Mouse (Mus musculus): ENCODE results near the gene Krt5. TPM values are rescaled to one million over a fixed set of nuclear protein-coding genes. Genes with fewer than 3 reads are reported as not detected.
"Not testable (repeated sequence)": the region's sequence is repeated elsewhere in the genome, so short reads cannot be mapped to it uniquely, and the experiment has no call there.

Gene Krt5
- polyA plus RNA-seq, 1 experiment from 2014 or later = 2.8 TPM

DNA sequence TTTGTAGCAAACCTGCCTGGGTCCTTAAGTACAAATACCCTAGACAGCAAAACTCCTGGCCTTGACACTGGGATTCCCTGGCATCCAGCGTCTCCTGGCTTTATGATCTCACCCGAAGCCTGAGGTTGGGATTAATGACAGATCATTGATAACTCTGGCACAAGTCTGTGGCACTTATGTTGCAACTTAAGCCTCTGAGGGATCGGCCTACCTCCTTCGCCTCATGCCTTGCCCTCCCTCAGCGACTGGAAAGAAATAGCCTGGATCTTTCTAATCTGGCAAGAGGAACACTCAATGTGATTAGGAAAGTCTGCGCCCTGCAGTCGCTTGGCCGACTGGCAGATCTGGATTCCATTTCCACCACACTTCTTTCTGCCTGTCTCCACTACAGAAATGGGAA lies 12.8 kb downstream of the Krt5 start:
- H3K4me3 ChIP-seq = no peak overlapping the region
- H3K27ac ChIP-seq = no peak overlapping the region
- ATAC-seq (replicated peaks; ENCODE audit: insufficient number of reproducible peaks, insufficient read depth, low FRiP score, low read depth) = no peak
- H3K9ac ChIP-seq = no peak overlapping the region
- no peak overlapping the region for H3K4me2 ChIP-seq
- H3K4me1 ChIP-seq (replicated peaks) = no peaks in the 10 kb centered on the region
- H3K9me3 ChIP-seq (replicated peaks) = no peaks in the 10 kb centered on the region
- WGBS = 58% methylated on average over 8 of the region's 8 CpGs
- 0 out of 2 replicates have a peak, but pooled peaks cover 9% of the 10 kb centered on the region for H3K27me3 ChIP-seq
- H3K36me3 ChIP-seq = no peaks in the 10 kb centered on the region

DNA sequence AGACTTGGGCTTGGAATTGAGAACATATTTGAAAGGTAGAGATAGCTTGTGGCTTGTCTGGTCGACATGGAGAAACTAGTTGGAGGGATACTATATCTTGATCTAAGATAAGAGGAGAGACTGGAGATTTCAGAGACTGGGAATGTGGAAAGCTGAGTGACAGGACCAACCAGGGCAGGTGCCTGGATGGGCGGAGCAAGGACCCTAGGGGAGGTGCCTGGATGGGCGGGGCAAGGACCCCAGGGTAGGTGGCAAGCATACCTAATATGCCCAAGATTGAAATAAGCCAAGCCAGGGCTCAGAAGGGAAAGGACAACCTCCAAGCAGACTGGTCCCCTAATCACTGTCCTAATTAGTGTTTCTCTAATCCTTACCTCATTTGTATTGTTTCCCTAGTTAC lies 13.5 kb downstream of the Krt5 start:
- no peak for ATAC-seq (replicated peaks; ENCODE audit: insufficient number of reproducible peaks, insufficient read depth, low FRiP score, low read depth)
- no peak overlapping the region for H3K27ac ChIP-seq
- peaks cover 11% of the 10 kb centered on the region; the same call in 1 of the 2 replicates for H3K27me3 ChIP-seq
- no peak overlapping the region for H3K9ac ChIP-seq
- no peaks in the 10 kb centered on the region for H3K36me3 ChIP-seq
- 31% methylated on average over 3 of the region's 3 CpGs for WGBS
- H3K9me3 ChIP-seq (replicated peaks) = no peaks in the 10 kb centered on the region
- no peak overlapping the region for H3K4me3 ChIP-seq
- no peaks in the 10 kb centered on the region for H3K4me1 ChIP-seq (replicated peaks)
- no peak overlapping the region for H3K4me2 ChIP-seq

DNA sequence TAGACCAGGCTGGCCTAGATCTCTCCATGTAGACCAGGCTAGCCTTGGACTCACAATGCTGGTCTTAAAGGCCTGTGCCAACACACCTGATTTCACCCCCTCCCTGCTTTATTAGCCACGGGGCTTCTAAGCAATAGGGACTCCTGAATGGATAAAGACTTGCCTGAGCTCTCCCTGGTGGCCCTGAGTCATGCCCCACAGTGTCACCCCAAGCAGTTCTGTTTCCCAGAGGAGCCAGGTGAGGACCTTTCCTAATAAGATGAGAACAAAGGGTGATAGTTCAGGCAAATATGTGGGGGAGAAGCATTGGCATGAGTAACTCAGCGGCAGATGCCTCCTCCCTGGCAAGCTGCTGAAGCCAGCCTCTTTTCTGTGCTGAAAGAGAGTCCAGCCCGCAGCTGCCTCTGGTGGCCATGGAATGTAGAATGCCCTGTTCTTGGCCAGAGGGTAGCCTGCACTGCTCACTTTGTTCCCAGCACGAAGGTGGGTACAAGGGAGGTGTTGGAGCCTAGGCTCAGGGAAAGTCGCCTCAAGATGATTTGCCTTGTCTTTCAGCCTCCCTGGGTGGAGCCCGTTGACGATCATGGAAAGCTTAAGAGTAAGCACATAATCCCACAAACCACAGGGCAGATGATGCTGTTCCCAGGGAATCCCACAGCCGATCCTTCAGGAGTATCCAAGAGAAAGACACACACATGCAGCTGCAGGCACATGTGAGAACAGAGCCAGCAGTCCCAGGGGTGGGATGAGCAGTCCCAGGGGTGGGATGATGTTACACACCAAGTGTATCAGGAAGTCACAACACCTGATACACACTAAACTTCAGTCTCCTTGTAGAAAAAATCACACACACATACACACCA lies 15.1 kb downstream of the Krt5 start:
- Histone ChIP-seq H3K27ac (no peak overlapping the region), H3K9me3 (replicated peaks) (no peaks in the 10 kb centered on the region), H3K4me1 (replicated peaks) (no peaks in the 10 kb centered on the region), H3K9ac (no peak overlapping the region), H3K36me3 (no peaks in the 10 kb centered on the region), H3K4me2 (no peak overlapping the region), H3K4me3 (no peak overlapping the region), H3K27me3 (peaks cover 11% of the 10 kb centered on the region; the same call in 1 of the 2 replicates)
- WGBS = 67% methylated on average over 8 of the region's 8 CpGs
- no peak for ATAC-seq (replicated peaks; ENCODE audit: insufficient number of reproducible peaks, insufficient read depth, low FRiP score, low read depth)

DNA sequence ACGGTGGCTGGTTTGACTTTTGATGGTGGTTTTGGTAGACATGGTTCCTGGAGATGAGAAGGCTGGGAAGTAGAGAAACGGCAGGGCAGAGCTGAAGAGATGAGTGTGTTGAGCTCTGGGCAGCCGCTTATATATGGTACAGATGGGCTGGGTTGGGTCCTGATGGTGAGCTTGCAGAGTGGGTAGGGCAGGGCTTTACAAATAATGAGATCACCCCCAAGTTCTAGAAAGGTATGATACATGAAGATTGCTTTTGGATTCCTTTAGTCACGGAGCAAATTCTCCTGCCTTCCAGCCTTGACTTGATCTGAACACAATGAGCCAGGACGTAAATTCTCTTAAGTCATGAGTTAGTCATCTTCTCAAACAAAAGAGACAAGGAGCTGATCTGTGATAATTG lies 18.5 kb downstream of the Krt5 start, which contains the start of gene Krt6a:
Gene Krt6a, minus strand, starts transcription at position 101 of the 400 bp plus-strand sequence.
- no peak within 1 kb of the TSS for H3K27ac ChIP-seq
- 79% methylated on average over 5 of the region's 5 CpGs for WGBS
- H3K27me3 ChIP-seq = peaks cover 11% of the 10 kb centered on the region; the same call in 1 of the 2 replicates
- no peaks in the 10 kb centered on the region for H3K9me3 ChIP-seq (replicated peaks)
- ATAC-seq (replicated peaks; ENCODE audit: insufficient number of reproducible peaks, insufficient read depth, low FRiP score, low read depth) = no peak
- H3K9ac ChIP-seq = no peak within 1 kb of the TSS
- no peak within 1 kb of the TSS for H3K4me3 ChIP-seq
- H3K4me2 ChIP-seq = no peak within 1 kb of the TSS
- H3K4me1 ChIP-seq (replicated peaks) = no peaks in the 10 kb centered on the region
- H3K36me3 ChIP-seq = no peaks in the 10 kb centered on the region

DNA sequence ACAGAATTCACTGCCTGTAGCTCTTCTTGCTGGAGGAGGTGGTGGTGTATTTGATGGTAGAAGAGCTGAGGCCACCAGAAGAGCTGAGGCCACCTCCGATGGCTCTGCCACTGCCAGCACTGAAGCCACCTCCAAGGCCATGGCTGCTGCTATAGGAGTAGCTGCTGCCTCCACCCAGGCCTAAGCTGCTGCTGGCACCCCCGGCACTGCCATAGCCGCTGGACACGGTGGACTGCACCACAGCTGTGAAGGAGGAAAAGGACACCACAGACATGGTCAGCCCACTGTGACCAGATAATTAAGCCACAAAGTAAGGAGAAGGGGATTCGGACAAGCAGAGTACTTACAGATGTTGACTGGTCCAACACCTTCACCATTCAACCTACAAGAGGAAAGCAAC lies 22.2 kb downstream of the Krt5 start:
- not testable (repeated sequence) for H3K4me1 ChIP-seq (replicated peaks); H3K9me3 ChIP-seq (replicated peaks); H3K4me3 ChIP-seq; H3K27me3 ChIP-seq; H3K36me3 ChIP-seq; H3K9ac ChIP-seq; H3K4me2 ChIP-seq; H3K27ac ChIP-seq; ATAC-seq (replicated peaks; ENCODE audit: insufficient number of reproducible peaks, insufficient read depth, low FRiP score, low read depth)
- 85% methylated on average over 5 of the region's 5 CpGs for WGBS

DNA sequence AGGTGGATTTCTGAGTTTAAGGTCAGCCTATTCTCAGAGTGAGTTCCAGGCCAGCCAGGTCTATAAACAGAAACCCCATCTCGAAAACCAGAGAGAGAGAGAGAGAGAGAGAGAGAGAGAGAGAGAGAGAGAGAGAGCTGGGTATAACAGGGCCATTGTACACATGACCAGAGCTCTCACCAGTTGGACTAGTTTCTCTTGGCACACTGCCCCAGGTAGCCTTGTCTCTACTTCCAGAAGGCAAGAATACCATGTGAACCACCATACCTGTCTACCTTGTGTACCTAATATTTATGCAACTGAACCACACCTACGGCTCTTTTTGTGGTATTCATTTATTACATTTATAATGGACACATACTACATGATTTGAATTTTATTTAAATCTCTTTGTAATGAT lies 24.5 kb downstream of the Krt5 start:
- H3K9me3 ChIP-seq (replicated peaks) = no peaks in the 10 kb centered on the region
- H3K27ac ChIP-seq = no peak overlapping the region
- no peak overlapping the region for H3K4me2 ChIP-seq
- H3K4me1 ChIP-seq (replicated peaks) = no peaks in the 10 kb centered on the region
- H3K36me3 ChIP-seq = no peaks in the 10 kb centered on the region
- H3K9ac ChIP-seq = no peak overlapping the region
- 45% methylated on average over 2 of the region's 2 CpGs for WGBS
- ATAC-seq (replicated peaks; ENCODE audit: insufficient number of reproducible peaks, insufficient read depth, low FRiP score, low read depth) = no peak
- H3K4me3 ChIP-seq = no peak overlapping the region
- H3K27me3 ChIP-seq = no peaks in the 10 kb centered on the region

DNA sequence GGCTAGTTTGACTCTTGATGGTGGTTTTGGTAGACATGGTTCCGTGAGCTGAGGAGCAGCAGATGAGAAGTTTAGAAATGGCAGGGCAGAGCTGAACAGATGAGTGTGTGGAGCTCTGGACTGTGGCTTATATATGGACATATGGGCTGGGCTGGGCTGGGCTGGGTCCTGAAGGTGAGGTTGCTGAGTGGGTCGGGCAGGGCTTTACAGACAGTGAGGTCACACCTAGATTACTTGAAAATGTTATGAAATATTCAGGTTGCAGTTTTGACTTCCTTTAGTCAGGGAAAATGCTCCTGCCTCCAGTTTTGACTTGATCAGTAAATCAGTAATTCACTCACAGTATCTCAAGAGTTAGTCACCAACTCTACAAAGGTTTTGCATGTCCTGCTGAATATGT lies 32.5 kb downstream of the Krt5 start, which contains the start of gene Krt6b:
Gene Krt6b, minus strand, starts transcription at position 101 of the 400 bp plus-strand sequence.
- H3K36me3 ChIP-seq = no peaks in the 10 kb centered on the region
- 73% methylated on average over 2 of the region's 2 CpGs for WGBS
- H3K9ac ChIP-seq = no peak within 1 kb of the TSS
- no peaks in the 10 kb centered on the region for H3K9me3 ChIP-seq (replicated peaks)
- ATAC-seq (replicated peaks; ENCODE audit: insufficient number of reproducible peaks, insufficient read depth, low FRiP score, low read depth) = no peak
- H3K4me2 ChIP-seq = no peak within 1 kb of the TSS
- no peaks in the 10 kb centered on the region for H3K27me3 ChIP-seq
- no peak within 1 kb of the TSS for H3K4me3 ChIP-seq
- H3K27ac ChIP-seq = no peak within 1 kb of the TSS
- H3K4me1 ChIP-seq (replicated peaks) = no peaks in the 10 kb centered on the region

DNA sequence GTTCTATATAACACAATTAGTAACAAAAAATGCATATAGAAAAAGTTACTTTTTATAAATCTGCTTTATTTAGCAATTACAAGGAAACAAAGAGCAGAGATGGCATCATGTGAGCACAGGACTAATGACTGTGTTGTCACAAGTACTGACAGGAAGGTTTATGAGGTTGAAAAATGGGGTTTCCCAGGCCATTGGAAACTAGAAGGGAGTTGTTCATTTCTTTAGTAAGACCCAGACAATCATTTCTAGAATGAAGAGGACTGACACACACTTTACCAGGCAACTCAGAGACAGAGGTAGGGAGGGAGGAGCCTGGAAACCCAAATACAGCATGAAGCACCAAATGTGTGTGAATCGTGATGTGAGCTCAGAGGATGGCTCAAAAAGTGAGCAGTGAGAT lies 36.7 kb downstream of the Krt5 start:
- H3K4me2 ChIP-seq = no peak overlapping the region
- H3K27ac ChIP-seq = no peak overlapping the region
- H3K27me3 ChIP-seq = no peaks in the 10 kb centered on the region
- no peaks in the 10 kb centered on the region for H3K4me1 ChIP-seq (replicated peaks)
- H3K4me3 ChIP-seq = no peak overlapping the region
- 54% methylated on average over 1 of the region's 1 CpGs for WGBS
- H3K9me3 ChIP-seq (replicated peaks) = no peaks in the 10 kb centered on the region
- no peak for ATAC-seq (replicated peaks; ENCODE audit: insufficient number of reproducible peaks, insufficient read depth, low FRiP score, low read depth)
- no peak overlapping the region for H3K9ac ChIP-seq
- H3K36me3 ChIP-seq = no peaks in the 10 kb centered on the region

Small RNAs within 50 kb of the gene (microRNA-seq; reads per million reads assigned to microRNA genes)
- gene Gm44323 (not detected), gene Gm44342 (not detected), gene Gm44383 (not detected)

Other genes with a start within 250 kb of the Krt5 start
- gene Krt81, start 249.1 kb downstream of the Krt5 start, polyA plus RNA-seq (2015; fragmentation: Nextera tagmentation; extraction: Ambion mirVana) = not detected in 2 replicates
- not detected in 2 replicates for gene Krt86, start 239.4 kb downstream of the Krt5 start, polyA plus RNA-seq (2015; fragmentation: Nextera tagmentation; extraction: Ambion mirVana)
- not detected in 2 replicates for gene Krt83, start 221.4 kb downstream of the Krt5 start, polyA plus RNA-seq (2015; fragmentation: Nextera tagmentation; extraction: Ambion mirVana)
- not detected in 2 replicates for gene Gm49425, start 195.6 kb downstream of the Krt5 start, polyA plus RNA-seq (2015; fragmentation: Nextera tagmentation; extraction: Ambion mirVana)
- gene Krt84, start 180.1 kb downstream of the Krt5 start, polyA plus RNA-seq (2015; fragmentation: Nextera tagmentation; extraction: Ambion mirVana) = not detected in 2 replicates
- not detected in 2 replicates for gene Krt82, start 162.2 kb downstream of the Krt5 start, polyA plus RNA-seq (2015; fragmentation: Nextera tagmentation; extraction: Ambion mirVana)
- 0.09 TPM in 1 of 2 replicates, not detected in the other for gene Krt90, start 149.9 kb downstream of the Krt5 start, polyA plus RNA-seq (2015; fragmentation: Nextera tagmentation; extraction: Ambion mirVana)
- 0.05 and 0.47 TPM in 2 replicates for gene Krt75, start 139.0 kb downstream of the Krt5 start, polyA plus RNA-seq (2015; fragmentation: Nextera tagmentation; extraction: Ambion mirVana)
- not detected in 2 replicates for gene Gm5414, start 84.7 kb downstream of the Krt5 start, polyA plus RNA-seq (2015; fragmentation: Nextera tagmentation; extraction: Ambion mirVana)
- gene Gm5478, start 65.5 kb downstream of the Krt5 start, polyA plus RNA-seq (2015; fragmentation: Nextera tagmentation; extraction: Ambion mirVana) = not detected in 2 replicates
- not detected in 2 replicates for gene Krt6b, start 32.6 kb downstream of the Krt5 start, polyA plus RNA-seq (2015; fragmentation: Nextera tagmentation; extraction: Ambion mirVana)
- gene Krt6a, start 18.6 kb downstream of the Krt5 start, polyA plus RNA-seq (2015; fragmentation: Nextera tagmentation; extraction: Ambion mirVana) = 0.20 and 0.36 TPM in 2 replicates
- gene Krt71, start 30.2 kb upstream of the Krt5 start, polyA plus RNA-seq (2015; fragmentation: Nextera tagmentation; extraction: Ambion mirVana) = 0.14 TPM in 1 of 2 replicates, not detected in the other
- gene Krt72, start 73.6 kb upstream of the Krt5 start, polyA plus RNA-seq (2015; fragmentation: Nextera tagmentation; extraction: Ambion mirVana) = 0.34 TPM in 1 of 2 replicates, not detected in the other
- not detected in 2 replicates for gene Krt73, start 89.4 kb upstream of the Krt5 start, polyA plus RNA-seq (2015; fragmentation: Nextera tagmentation; extraction: Ambion mirVana)
- not detected in 2 replicates for gene Krt2, start 105.3 kb upstream of the Krt5 start, polyA plus RNA-seq (2015; fragmentation: Nextera tagmentation; extraction: Ambion mirVana)
- 0.57 and 1.3 TPM in 2 replicates for gene Krt1, start 137.9 kb upstream of the Krt5 start, polyA plus RNA-seq (2015; fragmentation: Nextera tagmentation; extraction: Ambion mirVana)
- gene Krt77, start 156.8 kb upstream of the Krt5 start, polyA plus RNA-seq (2015; fragmentation: Nextera tagmentation; extraction: Ambion mirVana) = 0.13 and 0.20 TPM in 2 replicates
- not detected in 2 replicates for gene Krt76, start 180.0 kb upstream of the Krt5 start, polyA plus RNA-seq (2015; fragmentation: Nextera tagmentation; extraction: Ambion mirVana)
- 1.0 and 3.4 TPM in 2 replicates for gene Krt4, start 211.8 kb upstream of the Krt5 start, polyA plus RNA-seq (2015; fragmentation: Nextera tagmentation; extraction: Ambion mirVana)
- gene Krt79, start 227.4 kb upstream of the Krt5 start, polyA plus RNA-seq (2015; fragmentation: Nextera tagmentation; extraction: Ambion mirVana) = 0.87 and 0.95 TPM in 2 replicates
- gene Krt78, start 241.4 kb upstream of the Krt5 start, polyA plus RNA-seq (2015; fragmentation: Nextera tagmentation; extraction: Ambion mirVana) = 0.04 and 0.10 TPM in 2 replicates

Data from heart, embryonic 15.5 days (tissue).